Mouse (Mus musculus) CH12.LX (cell line): ENCODE data around the gene Zfyve26. TPM values are rescaled to one million over a fixed set of nuclear protein-coding genes. Genes with fewer than 3 reads are reported as not detected.
A peak's percentile ranks its signal among the peaks of the same experiment; 100 is the strongest.

Source experiments
- DNase-seq: peaks from one replicate; pipeline ENCODE4 v3.0.0-alpha.2; 2013; ENCODE audit errors: extremely low read depth
- H3K27ac ChIP-seq: 2 replicates; pipeline ENCODE4 v1.5.1; 2012; ENCODE audit warnings: low read depth, mild to moderate bottlenecking, control low read depth, moderate library complexity; ENCODE audit not compliant: insufficient read depth
- H3K27me3 ChIP-seq: replicated peaks from 2 replicates; pipeline ENCODE3; 2012; ENCODE audit warnings: inconsistent platforms
- H3K36me3 ChIP-seq, 2 experiments: replicated peaks in 1 of 2; 2 replicates each; pipeline versions ENCODE3 to v1.6.1; 2012; ENCODE audit warnings: inconsistent platforms in 1 of 2, low read length in 1 of 2, mild to moderate bottlenecking in 1 of 2, mixed read lengths in 1 of 2, moderate library complexity in 1 of 2; ENCODE audit not compliant: control insufficient read depth in 1 of 2, insufficient read depth in 1 of 2
- H3K4me1 ChIP-seq, 2 experiments: 2 replicates each; pipeline ENCODE4 v1.6.1; 2012; ENCODE audit warnings: inconsistent platforms in 1 of 2, moderate library complexity in 1 of 2; ENCODE audit not compliant: insufficient read depth in 2 of 2, control insufficient read depth in 1 of 2
- H3K4me2 ChIP-seq: 2 replicates; pipeline ENCODE4 v1.6.1; 2012; ENCODE audit warnings: low read depth, mild to moderate bottlenecking, control low read depth; ENCODE audit not compliant: poor library complexity, insufficient read depth, severe bottlenecking
- H3K4me3 ChIP-seq, 3 experiments: fragments of 150-350 bp in 1 of 3; sonication (generic) in 1 of 3; replicated peaks in 1 of 3; 2 replicates each; pipeline versions ENCODE3 to v1.5.1; 2011 to 2012; ENCODE audit warnings: low read depth in 2 of 3, low read length in 2 of 3, mild to moderate bottlenecking in 2 of 3, moderate library complexity in 2 of 3, control low read depth in 1 of 3, improper control_type of control experiment in 1 of 3, inconsistent platforms in 1 of 3, mixed read lengths in 1 of 3; ENCODE audit not compliant: poor library complexity in 1 of 3
- H3K79me2 ChIP-seq: replicated peaks from 2 replicates; pipeline ENCODE4 v1.6.1; 2012; ENCODE audit warnings: mild to moderate bottlenecking, moderate library complexity; ENCODE audit not compliant: control insufficient read depth, poor library complexity, insufficient read depth, severe bottlenecking; ENCODE audit errors: extremely low read depth
- H3K9ac ChIP-seq: 2 replicates; pipeline ENCODE4 v1.6.1; 2012; ENCODE audit warnings: low read depth, mild to moderate bottlenecking, control low read depth, moderate library complexity; ENCODE audit not compliant: insufficient read depth
- H3K9me3 ChIP-seq: replicated peaks from 2 replicates; pipeline ENCODE3; 2012; ENCODE audit warnings: low read length, inconsistent platforms, mixed read lengths
- BHLHE40 ChIP-seq: IDR thresholded peaks from 2 replicates; pipeline ENCODE4 v1.6.1; 2011; ENCODE audit warnings: mild to moderate bottlenecking, low read depth, low read length, improper control_type of control experiment
- CHD1 ChIP-seq: IDR thresholded peaks from 2 replicates; pipeline ENCODE4 v1.6.1; 2012; ENCODE audit warnings: low read depth, low read length, improper control_type of control experiment, inconsistent platforms
- CHD2 ChIP-seq: IDR thresholded peaks from 2 replicates; pipeline ENCODE4 v1.6.1; 2011; ENCODE audit warnings: low read length, improper control_type of control experiment
- CTCF ChIP-seq, 2 experiments: IDR thresholded peaks in 1 of 2; conservative IDR thresholded peaks in 1 of 2; 2 replicates each; pipeline ENCODE4 v1.5.1; 2011 to 2012; ENCODE audit warnings: low read depth in 2 of 2, low read length in 2 of 2, improper control_type of control experiment in 1 of 2, inconsistent platforms in 1 of 2, mild to moderate bottlenecking in 1 of 2, moderate library complexity in 1 of 2
- E2F4 ChIP-seq: IDR thresholded peaks from 2 replicates; pipeline ENCODE4 v1.6.1; 2011; ENCODE audit warnings: low read depth, low read length, improper control_type of control experiment; ENCODE audit not compliant: insufficient replicate concordance
- ELF1 ChIP-seq: IDR thresholded peaks from 2 replicates; pipeline ENCODE4 v1.6.1; 2014; ENCODE audit warnings: low read depth, mild to moderate bottlenecking, inconsistent platforms, low read length, improper control_type of control experiment
- ETS1 ChIP-seq: conservative IDR thresholded peaks from 2 replicates; pipeline ENCODE4 v1.6.1; 2012; ENCODE audit warnings: low read depth, mild to moderate bottlenecking, inconsistent platforms, low read length, improper control_type of control experiment, moderate library complexity
- GABPA ChIP-seq: IDR thresholded peaks from 2 replicates; pipeline ENCODE4 v1.6.1; 2012; ENCODE audit warnings: low read depth, low read length, improper control_type of control experiment, inconsistent platforms; ENCODE audit not compliant: insufficient replicate concordance
- HCFC1 ChIP-seq: IDR thresholded peaks from 2 replicates; pipeline ENCODE4 v1.6.1; 2012; ENCODE audit warnings: low read depth, mild to moderate bottlenecking, inconsistent platforms, low read length, improper control_type of control experiment
- IRF4 ChIP-seq: IDR thresholded peaks from 2 replicates; pipeline ENCODE4 v1.6.1; 2014; ENCODE audit warnings: low read depth, mild to moderate bottlenecking, inconsistent platforms, low read length, improper control_type of control experiment
- JUN ChIP-seq: IDR thresholded peaks from 2 replicates; pipeline ENCODE4 v1.6.1; 2011; ENCODE audit warnings: low read depth, mild to moderate bottlenecking, low read length, improper control_type of control experiment, moderate library complexity; ENCODE audit not compliant: insufficient read depth
- KAT2A ChIP-seq: IDR thresholded peaks from 2 replicates; pipeline ENCODE4 v1.6.1; 2012; ENCODE audit warnings: low read length, improper control_type of control experiment, inconsistent platforms; ENCODE audit not compliant: insufficient replicate concordance
- MAFK ChIP-seq: IDR thresholded peaks from 2 replicates; pipeline ENCODE4 v1.6.1; 2011; ENCODE audit warnings: low read length, improper control_type of control experiment; ENCODE audit not compliant: insufficient replicate concordance
- MYC ChIP-seq: IDR thresholded peaks from 2 replicates; pipeline ENCODE4 v1.6.1; 2011; ENCODE audit warnings: low read depth, mild to moderate bottlenecking, improper control_type of control experiment, low read length
- NELFE ChIP-seq: IDR thresholded peaks from 2 replicates; pipeline ENCODE4 v1.6.1; 2011; ENCODE audit warnings: low read depth, low read length, improper control_type of control experiment
- POLR2A ChIP-seq: IDR thresholded peaks from 2 replicates; pipeline ENCODE4 v1.6.1; 2011; ENCODE audit warnings: low read depth, mild to moderate bottlenecking, improper control_type of control experiment, low read length
- SIN3A ChIP-seq: IDR thresholded peaks from 2 replicates; pipeline ENCODE4 v1.6.1; 2012; ENCODE audit warnings: low read length, improper control_type of control experiment, inconsistent platforms
- SMC3 ChIP-seq: IDR thresholded peaks from 2 replicates; pipeline ENCODE4 v1.6.1; 2011; ENCODE audit warnings: low read depth, low read length, improper control_type of control experiment
- TBP ChIP-seq: conservative IDR thresholded peaks from 2 replicates; pipeline ENCODE4 v1.6.1; 2011; ENCODE audit warnings: low read depth, low read length, improper control_type of control experiment
- TCF12 ChIP-seq: IDR thresholded peaks from 2 replicates; pipeline ENCODE4 v1.6.1; 2014; ENCODE audit warnings: low read depth, mild to moderate bottlenecking, inconsistent platforms, low read length, improper control_type of control experiment
- USF2 ChIP-seq: conservative IDR thresholded peaks from 2 replicates; pipeline ENCODE4 v1.6.1; 2011; ENCODE audit warnings: low read depth, low read length, improper control_type of control experiment
- ZC3H11A ChIP-seq: IDR thresholded peaks from 2 replicates; pipeline ENCODE4 v1.6.1; 2012; ENCODE audit warnings: low read depth, mild to moderate bottlenecking, inconsistent platforms, low read length, improper control_type of control experiment
- dilution Hi-C: fragments of 300-500 bp; cut with MboI; formaldehyde crosslinking; loops from 2 replicates; pipeline ENCODE4 v1.14.3; 2020; ENCODE audit warnings: low sequenced_read_pairs; ENCODE audit not compliant: extremely low pct_unique_long_range_greater_than_20kb, extremely low pct_ligation_motif_present
- in situ Hi-C: fragments of 300-500 bp; cut with MboI; formaldehyde crosslinking; loops from 3 replicates; pipeline ENCODE4 v1.14.3; 2019; ENCODE audit warnings: low sequenced_read_pairs, low pct_ligation_motif_present, low pct_unique_long_range_greater_than_20kb, mixed read lengths
- polyA plus RNA-seq: library from polyadenylated mRNA; unstranded; fragments of >175 nt; gene quantifications from 2 replicates; pipeline ENCODE4 v1.2.1, GENCODE M21; 2012; ENCODE audit warnings: low read depth; ENCODE audit not compliant: insufficient read length
- total RNA-seq, 2 experiments: library from RNA; depleted of rRNA; stranded (reverse); fragments of 300-350 nt in 1 of 2; fragments of >200 nt in 1 of 2; gene quantifications; 2 replicates each; pipeline ENCODE4 v1.2.3; 2012 to 2014

The Zfyve26 gene
- total and polyA plus RNA-seq, 3 experiments = 10.4 to 24.8 (median 16.1) TPM

DNA sequence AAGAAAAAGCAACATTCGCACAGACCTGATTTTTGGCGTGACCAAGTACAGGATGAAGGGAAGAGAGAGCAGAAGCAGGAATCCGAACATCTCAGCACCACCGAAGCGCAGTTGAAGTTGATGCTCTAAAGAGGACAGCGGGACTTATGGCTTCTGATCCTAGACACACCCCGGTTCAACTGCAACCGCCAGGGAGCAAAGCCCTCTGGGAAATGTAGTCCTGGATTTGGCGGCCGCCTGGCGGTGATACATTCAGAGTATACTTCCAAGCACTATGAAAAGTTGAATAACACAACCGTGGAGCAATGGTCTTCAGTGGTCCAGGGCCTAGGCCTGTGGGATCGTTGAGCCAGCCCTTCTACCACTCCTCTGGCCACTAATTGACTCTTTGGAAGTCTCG lies 104.4 kb downstream of the Zfyve26 start:
- Histone ChIP-seq H3K9ac (peak overlapping the region; percentile 77), H3K79me2 (peaks cover 13% of the 10 kb centered on the region), H3K4me1 (peaks cover 0 to 48% of the 10 kb centered on the region in 2 experiments; a peak in 2 of 4 replicates), H3K4me3 (peak overlapping the region; percentile 72 to 82 (median 75)), H3K4me2 (peak overlapping the region; percentile 84), H3K27ac (no peak overlapping the region), H3K9me3 (no peaks in the 10 kb centered on the region), H3K27me3 (no peaks in the 10 kb centered on the region), H3K36me3 (peaks cover 12 to 35% of the 10 kb centered on the region in 2 experiments)
- DNase-seq = peak; percentile 88
- dilution Hi-C loops (no loop called here), in situ Hi-C loops (loop anchor here (5.0 kb wide), 1 partner anchor 71 kb away; no protein-coding TSS in a partner anchor)
- no peak for TF ChIP-seq MAFK
- no peak for TF ChIP-seq BHLHE40
- no peak for TF ChIP-seq JUN
- TF ChIP-seq NELFE = peak; percentile 62; the same call in 1 of the 2 replicates
- TF ChIP-seq KAT2A = peak; percentile 91; the same call in 1 of the 2 replicates
- TF ChIP-seq CTCF (conservative IDR thresholded peaks at IDR 0.05 in 1 of 2, IDR thresholded peaks at IDR 0.05 in 1 of 2; ENCODE audit: low read depth in 2 of 2, low read length in 2 of 2) = peak in 1 of 2 experiments; percentile 47; a peak in 2 of 4 replicates
- no peak for TF ChIP-seq SMC3
- TF ChIP-seq IRF4 = 0 out of 2 replicates have a peak, but pooled peaks have one; percentile 37
- no peak for TF ChIP-seq CHD2
- TF ChIP-seq SIN3A = peak; percentile 88
- TF ChIP-seq TCF12 = peak; percentile 34; the same call in 1 of the 2 replicates
- no peak for TF ChIP-seq ZC3H11A
- no peak for TF ChIP-seq E2F4
- peak; percentile 97 for TF ChIP-seq HCFC1
- TF ChIP-seq USF2 = no peak
- no peak for TF ChIP-seq CHD1
- TF ChIP-seq TBP = 0 out of 2 replicates have a peak, but pooled peaks have one; percentile 59
- peak; percentile 67 for TF ChIP-seq POLR2A
- TF ChIP-seq MYC = 0 out of 2 replicates have a peak, but pooled peaks have one; percentile 33
- TF ChIP-seq ETS1 = no peak
- peak; percentile 54 for TF ChIP-seq ELF1
- TF ChIP-seq GABPA = peak; percentile 23; the same call in 1 of the 2 replicates
